Mouse (Mus musculus) midbrain, embryonic 14.5 days (tissue): ENCODE results near the gene Rbfox2. TPM values are rescaled to one million over a fixed set of nuclear protein-coding genes. Genes with fewer than 3 reads are reported as not detected.
A peak's percentile ranks its signal among the peaks of the same experiment; 100 is the strongest.

Experiments used
- ATAC-seq: fragments of 200-750 bp; cut with Nextera tagmentation; 2 replicates; pipeline ENCODE4 v1.8.0; 2017; ENCODE audit warnings: moderate number of reproducible peaks, moderate library complexity; ENCODE audit not compliant: low FRiP score, low TSS enrichment
- DNase-seq: peaks from one replicate; pipeline ENCODE4 v3.0.0-alpha.2; 2015
- H3K27ac ChIP-seq: fragments of 300-500 bp; sonication (generic); replicated peaks from 2 replicates; pipeline ENCODE4 v1.5.1; 2014; ENCODE audit warnings: mild to moderate bottlenecking, low read depth, low read length, moderate library complexity
- H3K27me3 ChIP-seq: fragments of 300-500 bp; sonication (generic); 2 replicates; pipeline ENCODE4 v1.6.1; 2014; ENCODE audit warnings: low read length, control low read depth, mixed read lengths; ENCODE audit not compliant: control insufficient read depth, insufficient read depth
- H3K36me3 ChIP-seq: fragments of 300-500 bp; sonication (generic); 2 replicates; pipeline ENCODE4 v1.6.1; 2014; ENCODE audit warnings: low read length, control low read depth; ENCODE audit not compliant: control insufficient read depth, insufficient read depth
- H3K4me1 ChIP-seq: fragments of 300-500 bp; sonication (generic); 2 replicates; pipeline ENCODE4 v1.6.1; 2014; ENCODE audit warnings: mild to moderate bottlenecking, antibody characterized with exemption, low read length, control low read depth; ENCODE audit not compliant: control insufficient read depth, insufficient read depth
- H3K4me2 ChIP-seq: fragments of 300-500 bp; sonication (generic); 2 replicates; pipeline ENCODE4 v1.6.1; 2014; ENCODE audit warnings: mild to moderate bottlenecking, low read length, moderate library complexity
- H3K4me3 ChIP-seq: fragments of 300-500 bp; sonication (generic); replicated peaks from 2 replicates; pipeline ENCODE4 v1.5.1; 2014; ENCODE audit warnings: low read depth, low read length
- H3K9ac ChIP-seq: fragments of 300-500 bp; sonication (generic); replicated peaks from 2 replicates; pipeline ENCODE4 v1.6.1; 2014; ENCODE audit warnings: mild to moderate bottlenecking, low read length, moderate library complexity
- H3K9me3 ChIP-seq: fragments of 300-500 bp; sonication (generic); 2 replicates; pipeline ENCODE4 v1.6.1; 2016; ENCODE audit warnings: low read length, control low read depth, mixed read lengths; ENCODE audit not compliant: control insufficient read depth
- WGBS: fragments of 180-500 bp; shearing (Covaris S2); extraction: QIAGEN DNeasy Blood & Tissue Kit; methylation state at CpG from one replicate; pipeline ENCODE4 v1.1.7; 2014; 5-methylcytosine and 5-hydroxymethylcytosine counted together
- polyA plus RNA-seq: library from polyadenylated mRNA; unstranded; fragments of >200 nt; fragmentation: Nextera tagmentation; extraction: Ambion mirVana; gene quantifications from 2 replicates; pipeline ENCODE4 v1.2.1, GENCODE M21; 2014

Rbfox2 gene
- polyA plus RNA-seq, 1 experiment from 2014 or later, result 195 TPM

- Histone ChIP-seq H3K27ac (no peak overlapping the region), H3K9me3 (no peaks in the 10 kb centered on the region), H3K27me3 (no peaks in the 10 kb centered on the region), H3K9ac (no peak overlapping the region), H3K4me2 (no peak overlapping the region), H3K36me3 (peaks cover 44% of the 10 kb centered on the region), H3K4me3 (no peak overlapping the region), H3K4me1 (0 out of 2 replicates have a peak, but pooled peaks cover 2% of the 10 kb centered on the region)
- DNase-seq, result no peak
- 91% methylated on average over 3 of the region's 3 CpGs for WGBS
- ATAC-seq, result no peak
Observed at GRCm38 (mm10) chr15:77076523-77076922, 230.3 kb downstream of the Rbfox2 start.

- WGBS, result 73% methylated on average over 4 of the region's 4 CpGs
- Histone ChIP-seq H3K27ac (no peak overlapping the region), H3K4me3 (no peak overlapping the region), H3K27me3 (no peaks in the 10 kb centered on the region), H3K9ac (no peak overlapping the region), H3K4me2 (no peak overlapping the region), H3K4me1 (peaks cover 10% of the 10 kb centered on the region; the same call in 1 of the 2 replicates), H3K36me3 (peaks cover 20% of the 10 kb centered on the region), H3K9me3 (no peaks in the 10 kb centered on the region)
- DNase-seq, result no peak
- no peak for ATAC-seq
Observed at GRCm38 (mm10) chr15:77072556-77073163, 234.1 kb downstream of the Rbfox2 start.

- 14% methylated on average over 10 of the region's 10 CpGs for WGBS
- no peaks in the 10 kb centered on the region for H3K9me3 ChIP-seq
- peak overlapping the region; percentile 31 for H3K4me2 ChIP-seq
- peak; percentile 71 for DNase-seq
- H3K4me3 ChIP-seq, result no peak overlapping the region
- no peaks in the 10 kb centered on the region for H3K27me3 ChIP-seq
- peaks cover 10% of the 10 kb centered on the region; the same call in 1 of the 2 replicates for H3K4me1 ChIP-seq
- ATAC-seq, result no peak; the same call in 1 of the 2 replicates
- no peak overlapping the region for H3K27ac ChIP-seq
- H3K9ac ChIP-seq, result no peak overlapping the region
- peaks cover 9% of the 10 kb centered on the region for H3K36me3 ChIP-seq
Observed at GRCm38 (mm10) chr15:77071501-77071900, 235.3 kb downstream of the Rbfox2 start.

- WGBS, result 91% methylated on average over 11 of the region's 11 CpGs
- no peaks in the 10 kb centered on the region for H3K9me3 ChIP-seq
- DNase-seq (no peak), ATAC-seq (no peak)
- H3K27ac ChIP-seq, result no peak overlapping the region
- no peak overlapping the region for H3K4me3 ChIP-seq
- H3K27me3 ChIP-seq, result no peaks in the 10 kb centered on the region
- peaks cover 7% of the 10 kb centered on the region for H3K36me3 ChIP-seq
- no peak overlapping the region for H3K4me2 ChIP-seq
- no peak overlapping the region for H3K9ac ChIP-seq
- H3K4me1 ChIP-seq, result peaks cover 10% of the 10 kb centered on the region; the same call in 1 of the 2 replicates
Observed at GRCm38 (mm10) chr15:77070745-77071268, 236.0 kb downstream of the Rbfox2 start.

- Histone ChIP-seq H3K27me3 (no peaks in the 10 kb centered on the region), H3K4me3 (no peak overlapping the region), H3K9ac (no peak overlapping the region), H3K4me1 (peaks cover 10% of the 10 kb centered on the region; the same call in 1 of the 2 replicates), H3K4me2 (no peak overlapping the region), H3K27ac (no peak overlapping the region), H3K36me3 (0 out of 2 replicates have a peak, but pooled peaks cover 3% of the 10 kb centered on the region), H3K9me3 (no peaks in the 10 kb centered on the region)
- WGBS, result 92% methylated on average over 3 of the region's 3 CpGs
- no peak for DNase-seq
- ATAC-seq, result no peak
Observed at GRCm38 (mm10) chr15:77069019-77069418, 237.8 kb downstream of the Rbfox2 start.

- Histone ChIP-seq H3K4me3 (no peak overlapping the region), H3K4me2 (no peak overlapping the region), H3K9ac (no peak overlapping the region), H3K4me1 (peaks cover 10% of the 10 kb centered on the region; the same call in 1 of the 2 replicates), H3K36me3 (0 out of 2 replicates have a peak, but pooled peaks cover 3% of the 10 kb centered on the region), H3K27ac (0 out of 2 replicates have a peak overlapping the region, but pooled peaks have one; percentile 20), H3K27me3 (no peaks in the 10 kb centered on the region), H3K9me3 (no peaks in the 10 kb centered on the region)
- WGBS, result 59% methylated on average over 3 of the region's 3 CpGs
- DNase-seq, result no peak
- no peak for ATAC-seq
Observed at GRCm38 (mm10) chr15:77068439-77068861, 238.4 kb downstream of the Rbfox2 start.

- no peaks in the 10 kb centered on the region for H3K27me3 ChIP-seq
- H3K27ac ChIP-seq, result no peak overlapping the region
- no peaks in the 10 kb centered on the region for H3K36me3 ChIP-seq
- DNase-seq (no peak), ATAC-seq (no peak)
- no peak overlapping the region for H3K4me3 ChIP-seq
- H3K9me3 ChIP-seq, result no peaks in the 10 kb centered on the region
- H3K4me2 ChIP-seq, result no peak overlapping the region
- peaks cover 5% of the 10 kb centered on the region; the same call in 1 of the 2 replicates for H3K4me1 ChIP-seq
- WGBS, result 88% methylated on average over 6 of the region's 6 CpGs
- H3K9ac ChIP-seq, result no peak overlapping the region
Observed at GRCm38 (mm10) chr15:77066233-77066632, 240.6 kb downstream of the Rbfox2 start.

- H3K36me3 ChIP-seq, result no peaks in the 10 kb centered on the region
- no peak for ATAC-seq
- no peak overlapping the region for H3K4me2 ChIP-seq
- H3K4me3 ChIP-seq, result no peak overlapping the region
- no peak overlapping the region for H3K27ac ChIP-seq
- WGBS, result 94% methylated on average over 6 of the region's 6 CpGs
- peaks cover 4% of the 10 kb centered on the region; the same call in 1 of the 2 replicates for H3K4me1 ChIP-seq
- H3K9me3 ChIP-seq, result no peaks in the 10 kb centered on the region
- no peak overlapping the region for H3K9ac ChIP-seq
- no peak for DNase-seq
- no peaks in the 10 kb centered on the region for H3K27me3 ChIP-seq
Observed at GRCm38 (mm10) chr15:77065259-77065852, 241.4 kb downstream of the Rbfox2 start.
